Comparison of ENCODE assay signal across 31 mouse cellular contexts in the genomic region with DNA sequence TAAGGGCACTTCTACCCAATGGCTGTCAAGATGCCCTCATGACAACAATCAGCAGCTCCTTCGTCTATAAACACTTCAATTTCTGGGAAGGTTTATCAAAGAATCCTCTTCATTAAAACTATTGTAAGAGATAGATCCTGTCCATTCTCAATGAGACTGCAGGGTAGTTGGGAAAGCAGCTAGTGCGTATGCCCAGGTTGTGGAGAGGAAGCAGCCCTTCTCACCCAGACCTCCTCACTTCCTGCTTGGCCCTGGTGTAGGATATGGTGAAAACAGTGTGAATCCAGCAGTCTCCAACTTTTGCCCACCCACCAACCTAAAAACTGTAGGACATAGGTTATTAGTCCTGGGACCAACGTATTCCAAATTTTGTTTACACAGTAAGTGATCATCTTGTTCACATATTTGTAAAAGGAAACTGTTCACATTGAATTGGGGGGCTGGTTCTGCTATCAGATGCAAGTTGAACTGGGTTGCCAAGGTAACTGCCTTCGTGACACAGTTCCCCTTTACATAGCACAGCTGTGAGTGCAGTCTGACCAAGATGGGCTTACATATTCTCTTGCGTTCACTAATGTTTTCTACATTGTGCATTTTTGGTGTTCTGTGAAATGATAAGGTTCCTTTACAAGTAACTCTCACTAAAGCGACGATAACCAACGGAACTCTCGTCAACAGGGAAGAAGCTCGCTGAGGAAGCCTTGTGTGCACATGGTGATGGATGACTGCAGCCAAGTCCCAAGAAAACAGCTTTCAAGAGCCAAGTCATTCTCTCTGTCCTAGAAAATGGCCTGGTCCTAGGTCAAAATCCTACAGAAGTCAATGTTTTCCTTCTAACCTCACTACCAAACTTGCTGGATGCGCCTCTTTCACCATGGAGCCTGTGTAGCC. TPM values are rescaled to one million over a fixed set of nuclear protein-coding genes. Genes with fewer than 3 reads are reported as not detected.
A peak's percentile ranks its signal among the peaks of the same experiment; 100 is the strongest.
DNase-seq lines count a peak whose midpoint lies in the region; ATAC-seq and TF ChIP-seq lines count a peak whose summit lies in the region.
"Had no signal": no experiment of that assay in that cellular context is flagged by ENCODE, and none has a peak within 500 bp of the region (broad histone marks: within the 10 kb centered on the region; RNA-seq: fewer than 3 reads in every experiment).

No protein-coding gene starts in this region.

- peak overlapping the region in 1 of 2 experiments; percentile 7; a peak in 2 of 4 replicates for H3K4me3 ChIP-seq in MEL (ENCODE audit: control insufficient read depth in 1 of 2, insufficient read depth in 1 of 2, low read depth in 2 of 2, low read length in 2 of 2)
- H3K4me3 ChIP-seq in cerebellum, adult 2 months (replicated peaks; ENCODE audit: insufficient read depth, low read depth, low read length), result no peak overlapping the region
- H3K4me3 ChIP-seq: erythroblast, embryonic 14.5 days; gastrocnemius, adult 2 months; heart, embryonic 13.5 days; intestine, embryonic 15.5 days; neural tube, embryonic 13.5 days had no signal

- peak; percentile 59 for ATAC-seq in granulocyte monocyte progenitor cell, adult 5-6 weeks (replicated peaks; ENCODE audit: poor library complexity, severe bottlenecking)
- ATAC-seq: forebrain, embryonic 16.5 days; hindbrain, embryonic 16.5 days; intestine, embryonic 15.5 days had no signal

- 87% methylated on average over 11 of the region's 11 CpGs for WGBS in cerebellum, adult 2 months

- peaks cover 0 to 34% of the 10 kb centered on the region in 2 experiments; a peak in 2 of 4 replicates for H3K36me3 ChIP-seq in MEL (ENCODE audit: control insufficient read depth in 1 of 2, insufficient read depth in 2 of 2, low read length in 2 of 2)
- peaks cover 3% of the 10 kb centered on the region; the same call in 1 of the 2 replicates for H3K36me3 ChIP-seq in splenic B cell, adult 2 months (ENCODE audit: control insufficient read depth, insufficient read depth, low read length, poor library complexity, severe bottlenecking)
- H3K36me3 ChIP-seq: intestine, embryonic 15.5 days had no signal

- TF ChIP-seq RAD21 in MEL (IDR thresholded peaks at IDR 0.05; ENCODE audit: low read depth, low read length), result no peak

- H3K9me3 ChIP-seq in MEL (replicated peaks; ENCODE audit: insufficient read depth, low read length), result no peaks in the 10 kb centered on the region
- H3K9me3 ChIP-seq: heart, embryonic 13.5 days; intestine, embryonic 15.5 days had no signal

- peaks cover 9 to 21% of the 10 kb centered on the region in 2 experiments for H3K4me1 ChIP-seq in MEL (ENCODE audit: control insufficient read depth in 1 of 2, insufficient read depth in 2 of 2, low read length in 2 of 2)
- no peaks in the 10 kb centered on the region for H3K4me1 ChIP-seq in cerebellum, adult 2 months (ENCODE audit: control insufficient read depth, insufficient read depth, low read length)

- peak overlapping the region; percentile 25 for H3K9ac ChIP-seq in MEL (ENCODE audit: control insufficient read depth, low read depth, low read length, poor library complexity, severe bottlenecking)
- H3K9ac ChIP-seq: heart, embryonic 13.5 days; intestine, embryonic 15.5 days; liver, embryonic 14.5 days; neural tube, embryonic 13.5 days had no signal

- TF ChIP-seq CTCF in MEL (IDR thresholded peaks at IDR 0.05 in 2 of 3, conservative IDR thresholded peaks at IDR 0.05 in 1 of 3; ENCODE audit: control insufficient read depth in 1 of 3, insufficient read depth in 1 of 3, low read depth in 2 of 3, low read length in 3 of 3, poor library complexity in 1 of 3, severe bottlenecking in 1 of 3), result no peak
- no peak for TF ChIP-seq CTCF in cerebellum, adult 2 months (IDR thresholded peaks at IDR 0.05; ENCODE audit: borderline replicate concordance, insufficient read depth, low read depth, low read length)

- peak in 1 of 2 experiments; percentile 46; a peak in 2 of 4 replicates for TF ChIP-seq POLR2A in MEL (IDR thresholded peaks at IDR 0.05; ENCODE audit: control insufficient read depth in 1 of 2, insufficient read depth in 1 of 2, low read depth in 1 of 2, low read length in 2 of 2, poor library complexity in 1 of 2)
- TF ChIP-seq POLR2A in cerebellum, adult 2 months (IDR thresholded peaks at IDR 0.05; ENCODE audit: borderline replicate concordance, insufficient read depth, low read length), result no peak

- no peaks in the 10 kb centered on the region for H3K27me3 ChIP-seq in MEL (ENCODE audit: control insufficient read depth in 1 of 2, insufficient read depth in 2 of 2, low read length in 2 of 2)
- no peaks in the 10 kb centered on the region for H3K27me3 ChIP-seq in splenic B cell, adult 2 months (ENCODE audit: control insufficient read depth, insufficient read depth, low read length, poor library complexity, severe bottlenecking)
- H3K27me3 ChIP-seq in cerebellum, adult 2 months (ENCODE audit: control insufficient read depth, insufficient read depth, low read length), result no peaks in the 10 kb centered on the region
- H3K27me3 ChIP-seq: heart, embryonic 13.5 days; intestine, embryonic 15.5 days; neural tube, embryonic 13.5 days had no signal

- TF ChIP-seq EP300 in MEL (IDR thresholded peaks at IDR 0.05; ENCODE audit: low read depth in 1 of 2, low read length in 2 of 2), result peak; percentile 63 to 70; a peak in 3 of 4 replicates

- peak overlapping the region; percentile 79 for H3K27ac ChIP-seq in MEL (ENCODE audit: control insufficient read depth, low read depth, low read length)
- H3K27ac ChIP-seq in cerebellum, adult 2 months (ENCODE audit: insufficient read depth, low read length), result no peak overlapping the region
- H3K27ac ChIP-seq: gastrocnemius, adult 2 months; heart, embryonic 13.5 days; intestine, embryonic 15.5 days; kidney, postnatal 0 days; liver, embryonic 14.5 days; macrophage; neural tube, embryonic 13.5 days; stomach, postnatal 0 days had no signal

- H3K79me2 ChIP-seq in MEL (ENCODE audit: control insufficient read depth, insufficient read depth, low read length, poor library complexity), result peaks cover 5% of the 10 kb centered on the region

- DNase-seq in thymus, postnatal 14 days, result peak; percentile 26
- DNase-seq in thymus, adult 18-20 months, result no peak
- DNase-seq in MEL (ENCODE audit: low read depth, low spot score), result peak; percentile 91
- DNase-seq in splenic B cell, adult 2 months (ENCODE audit: low read depth, low spot score), result peak; percentile 54
- DNase-seq in cerebellum, postnatal 14 days, result no peak
- DNase-seq in cerebellum, adult 2 months, result no peak
- DNase-seq: adrenal gland, adult 2 months; cerebellum, adult 9-11 months; gastrocnemius, adult 2 months; gastrocnemius, postnatal 36 days; heart, postnatal 10 days; kidney, adult 2 months; kidney, postnatal 4 days; layer of hippocampus, adult 9-11 months; liver; lung, adult 2 months; lung, postnatal 10 days; retina, postnatal 1 day; right cerebral cortex, postnatal 14 days had no signal

TF ChIP-seq in MEL, 35 proteins besides CTCF, POLR2A, EP300 and RAD21 (continues in another document):
- no peak for TF ChIP-seq ZMIZ1 (IDR thresholded peaks at IDR 0.05; ENCODE audit: low read depth, low read length)
- no peak for TF ChIP-seq BHLHE40 (IDR thresholded peaks at IDR 0.05; ENCODE audit: borderline replicate concordance, low read depth, low read length)
- no peak for TF ChIP-seq TBP (IDR thresholded peaks at IDR 0.05; ENCODE audit: low read depth, low read length)
- no peak for TF ChIP-seq POLR2AphosphoS2 (IDR thresholded peaks at IDR 0.05; ENCODE audit: low read length)
- peak; percentile 11; the same call in 1 of the 2 replicates for TF ChIP-seq MYB (IDR thresholded peaks at IDR 0.05; ENCODE audit: low read depth, low read length)
- peak; percentile 86 for TF ChIP-seq MXI1 (IDR thresholded peaks at IDR 0.05; ENCODE audit: low read depth, low read length)
- no peak for TF ChIP-seq GABPA (IDR thresholded peaks at IDR 0.05; ENCODE audit: low read depth, low read length)
- TF ChIP-seq MAZ (IDR thresholded peaks at IDR 0.05; ENCODE audit: low read depth, low read length), result no peak
- no peak for TF ChIP-seq USF2 (IDR thresholded peaks at IDR 0.05; ENCODE audit: borderline replicate concordance in 1 of 2, insufficient read depth in 1 of 2, low read depth in 1 of 2, low read length in 2 of 2)
- TF ChIP-seq MEF2A (IDR thresholded peaks at IDR 0.05; ENCODE audit: extremely low read depth, insufficient replicate concordance, low read depth, low read length, poor library complexity, severe bottlenecking), result no peak
- TF ChIP-seq MAX (IDR thresholded peaks at IDR 0.05; ENCODE audit: low read length), result peak; percentile 75
- TF ChIP-seq NELFE (IDR thresholded peaks at IDR 0.05; ENCODE audit: low read depth, low read length), result peak; percentile 13; the same call in 1 of the 2 replicates

RNA-seq across cellular contexts. Expression of a gene that starts 5.8 kb away (rescaled TPM):
- 54.0 and 59.1 TPM in 2 replicates for total RNA-seq in MEL (2012; rRNA removed)
- polyA plus RNA-seq in MEL (2012; ENCODE audit: insufficient read depth in 1 of 2, insufficient read length in 2 of 2, low read depth in 1 of 2, low replicate concordance in 2 of 2, missing spikeins in 1 of 2), result 10 to 100 TPM in 1 of 2 experiments, not detected in 1; 51.2 TPM
- total RNA-seq in granulocyte monocyte progenitor cell, adult 5-6 weeks (2014; fragmentation: Nextera tagmentation), result 184 and 195 TPM in 2 replicates
- total RNA-seq in granulocyte monocyte progenitor cell, adult 5-6 weeks (2017), result 90.0 and 112 TPM in 2 replicates
- polyA plus RNA-seq in cerebellum, adult 2 months (2012; rRNA removed), result 24.5 and 26.2 TPM in 2 replicates

RNA-seq across cellular contexts. Expression of a gene that starts 37.6 kb away (rescaled TPM):
- not detected in 2 replicates for total RNA-seq in MEL (2012; rRNA removed)
- 1 to 10 TPM in 1 of 2 experiments, not detected in 1; 3.3 TPM for polyA plus RNA-seq in MEL (2012; ENCODE audit: insufficient read depth in 1 of 2, insufficient read length in 2 of 2, low read depth in 1 of 2, low replicate concordance in 2 of 2, missing spikeins in 1 of 2)
- total RNA-seq in granulocyte monocyte progenitor cell, adult 5-6 weeks (2014; fragmentation: Nextera tagmentation), result not detected in 2 replicates
- not detected in 2 replicates for total RNA-seq in granulocyte monocyte progenitor cell, adult 5-6 weeks (2017)
- not detected in 2 replicates for polyA plus RNA-seq in cerebellum, adult 2 months (2012; rRNA removed)
- total RNA-seq: midbrain, postnatal 0 days had no signal
- polyA plus RNA-seq: adrenal gland, adult 2 months; erythroblast, embryonic 14.5 days; kidney, adult 2 months; lung, adult 2 months; macrophage had no signal

RNA-seq across cellular contexts. Expression of a gene that starts 45.8 kb away (rescaled TPM):
- total RNA-seq in MEL (2012; rRNA removed), result 6.2 and 6.6 TPM in 2 replicates
- polyA plus RNA-seq in MEL (2012; ENCODE audit: insufficient read depth in 1 of 2, insufficient read length in 2 of 2, low read depth in 1 of 2, low replicate concordance in 2 of 2, missing spikeins in 1 of 2), result 10 to 100 TPM in 1 of 2 experiments, not detected in 1; 11.8 TPM
- total RNA-seq in granulocyte monocyte progenitor cell, adult 5-6 weeks (2014; fragmentation: Nextera tagmentation), result 12.9 and 13.8 TPM in 2 replicates
- 32.7 and 42.5 TPM in 2 replicates for total RNA-seq in granulocyte monocyte progenitor cell, adult 5-6 weeks (2017)
- 3.1 and 3.7 TPM in 2 replicates for polyA plus RNA-seq in cerebellum, adult 2 months (2012; rRNA removed)

RNA-seq across cellular contexts. Expression of a gene that starts 53.7 kb away (rescaled TPM):
- 11.7 and 14.7 TPM in 2 replicates for total RNA-seq in MEL (2012; rRNA removed)
- 10 to 100 TPM in 1 of 2 experiments, not detected in 1; 20.6 TPM for polyA plus RNA-seq in MEL (2012; ENCODE audit: insufficient read depth in 1 of 2, insufficient read length in 2 of 2, low read depth in 1 of 2, low replicate concordance in 2 of 2, missing spikeins in 1 of 2)
- total RNA-seq in granulocyte monocyte progenitor cell, adult 5-6 weeks (2014; fragmentation: Nextera tagmentation), result 56.5 and 58.2 TPM in 2 replicates
- 67.6 and 68.5 TPM in 2 replicates for total RNA-seq in granulocyte monocyte progenitor cell, adult 5-6 weeks (2017)
- 1.1 and 1.7 TPM in 2 replicates for polyA plus RNA-seq in cerebellum, adult 2 months (2012; rRNA removed)

Comparison
In these comparisons a context has a peak if more than half of its experiments do, and no peak if none do; other contexts are left out.
1. DNase-seq: peak in thymus, postnatal 14 days (single experiment), MEL (single experiment) and splenic B cell, adult 2 months (single experiment); none in thymus, adult 18-20 months (0 of 2), cerebellum, postnatal 14 days (0 of 2) and cerebellum, adult 2 months (0 of 2).